17 mouse cellular contexts compared by ENCODE assay signal in genomic region chr17:9286431-9286830, GRCm38 (mm10).
DNase-seq lines count a peak whose midpoint lies in the region; ATAC-seq and TF ChIP-seq lines count a peak whose summit lies in the region.
"Had no signal": no experiment of that assay in that cellular context is flagged by ENCODE, and none has a peak within 500 bp of the region (broad histone marks: within the 10 kb centered on the region; RNA-seq: fewer than 3 reads in every experiment).

No protein-coding gene starts in this region.

- H3K79me2 ChIP-seq in MEL (ENCODE audit: control insufficient read depth, insufficient read depth, low read length, poor library complexity): no peaks in the 10 kb centered on the region

- H3K27me3 ChIP-seq in intestine, postnatal 0 days (replicated peaks; ENCODE audit: control insufficient read depth, insufficient read depth, low read length): no peaks in the 10 kb centered on the region
- no peaks in the 10 kb centered on the region for H3K27me3 ChIP-seq in intestine, embryonic 15.5 days (replicated peaks)
- no peaks in the 10 kb centered on the region for H3K27me3 ChIP-seq in lung, postnatal 0 days (replicated peaks; ENCODE audit: insufficient read depth, low read length)
- no peaks in the 10 kb centered on the region for H3K27me3 ChIP-seq in MEL (ENCODE audit: control insufficient read depth in 1 of 2, insufficient read depth in 2 of 2, low read length in 2 of 2)
- H3K27me3 ChIP-seq: hindbrain, embryonic 15.5 days; neural tube, embryonic 13.5 days had no signal

- no peak for TF ChIP-seq POLR2A in MEL (IDR thresholded peaks at IDR 0.05; ENCODE audit: control insufficient read depth in 1 of 2, insufficient read depth in 1 of 2, low read depth in 1 of 2, low read length in 2 of 2, poor library complexity in 1 of 2)

- no peak for ATAC-seq in intestine, postnatal 0 days
- ATAC-seq in intestine, embryonic 15.5 days: no peak
- no peak for ATAC-seq in lung, postnatal 0 days

- TF ChIP-seq CTCF in intestine, postnatal 0 days (IDR thresholded peaks at IDR 0.05; ENCODE audit: low read depth): peak; percentile 33; the same call in 1 of the 2 replicates
- TF ChIP-seq CTCF in lung, postnatal 0 days (IDR thresholded peaks at IDR 0.05): peak; percentile 32
- TF ChIP-seq CTCF in MEL (IDR thresholded peaks at IDR 0.05 in 2 of 3, conservative IDR thresholded peaks at IDR 0.05 in 1 of 3; ENCODE audit: control insufficient read depth in 1 of 3, insufficient read depth in 1 of 3, low read depth in 2 of 3, low read length in 3 of 3, poor library complexity in 1 of 3, severe bottlenecking in 1 of 3): peak in 2 of 3 experiments; percentile 42 to 58; a peak in 4 of 6 replicates

- H3K9ac ChIP-seq in intestine, postnatal 0 days (ENCODE audit: low read depth, low read length): no peak overlapping the region
- H3K9ac ChIP-seq in intestine, embryonic 15.5 days: no peak overlapping the region
- H3K9ac ChIP-seq in lung, postnatal 0 days (replicated peaks; ENCODE audit: low read depth): no peak overlapping the region
- no peak overlapping the region for H3K9ac ChIP-seq in MEL (ENCODE audit: control insufficient read depth, low read depth, low read length, poor library complexity, severe bottlenecking)
- H3K9ac ChIP-seq: hindbrain, embryonic 15.5 days; neural tube, embryonic 13.5 days had no signal

- H3K36me3 ChIP-seq in intestine, postnatal 0 days (ENCODE audit: control insufficient read depth, insufficient read depth): no peaks in the 10 kb centered on the region
- H3K36me3 ChIP-seq in intestine, embryonic 15.5 days: no peaks in the 10 kb centered on the region
- H3K36me3 ChIP-seq in lung, postnatal 0 days (ENCODE audit: insufficient read depth, low read length): no peaks in the 10 kb centered on the region
- no peaks in the 10 kb centered on the region for H3K36me3 ChIP-seq in MEL (ENCODE audit: control insufficient read depth in 1 of 2, insufficient read depth in 2 of 2, low read length in 2 of 2)
- H3K36me3 ChIP-seq: hindbrain, embryonic 15.5 days; neural tube, embryonic 13.5 days had no signal

- WGBS in intestine, postnatal 0 days: 51% methylated on average over 5 of the region's 5 CpGs
- WGBS in intestine, embryonic 15.5 days: 56% methylated on average over 5 of the region's 5 CpGs
- 40% methylated on average over 5 of the region's 5 CpGs for WGBS in lung, postnatal 0 days

- H3K4me2 ChIP-seq in intestine, postnatal 0 days (replicated peaks; ENCODE audit: low read depth): no peak overlapping the region
- H3K4me2 ChIP-seq in intestine, embryonic 15.5 days (replicated peaks): no peak overlapping the region
- no peak overlapping the region for H3K4me2 ChIP-seq in lung, postnatal 0 days (replicated peaks; ENCODE audit: low read depth, low read length)
- H3K4me2 ChIP-seq: hindbrain, embryonic 15.5 days; liver, embryonic 11.5 days; midbrain, embryonic 11.5 days; neural tube, embryonic 13.5 days had no signal

- H3K4me1 ChIP-seq in intestine, postnatal 0 days (replicated peaks; ENCODE audit: control insufficient read depth, insufficient read depth, low read length): no peaks in the 10 kb centered on the region
- no peaks in the 10 kb centered on the region for H3K4me1 ChIP-seq in intestine, embryonic 15.5 days (replicated peaks)
- H3K4me1 ChIP-seq in lung, postnatal 0 days (ENCODE audit: insufficient read depth, low read depth, low read length): no peaks in the 10 kb centered on the region
- no peaks in the 10 kb centered on the region for H3K4me1 ChIP-seq in MEL (ENCODE audit: control insufficient read depth in 1 of 2, insufficient read depth in 2 of 2, low read length in 2 of 2)
- H3K4me1 ChIP-seq: neural tube, embryonic 13.5 days had no signal

- no peak for DNase-seq in lung, postnatal 0 days (ENCODE audit: low spot score)
- DNase-seq in lung, postnatal 4 days: no peak
- DNase-seq in MEL (ENCODE audit: low read depth, low spot score): peak; percentile 13
- DNase-seq in left cerebral cortex, adult 11 months (ENCODE audit: low spot score): no peak
- DNase-seq in gastrocnemius, postnatal 25 days: no peak
- DNase-seq: adrenal gland, postnatal 36 days; cerebellum, adult 8-10 months; heart, adult 2 months; layer of hippocampus, postnatal 36 days; lung, postnatal 14 days; right cerebral cortex, postnatal 14 days had no signal

- H3K9me3 ChIP-seq in intestine, postnatal 0 days (ENCODE audit: control insufficient read depth): no peaks in the 10 kb centered on the region
- H3K9me3 ChIP-seq in intestine, embryonic 15.5 days: no peaks in the 10 kb centered on the region
- no peaks in the 10 kb centered on the region for H3K9me3 ChIP-seq in lung, postnatal 0 days (ENCODE audit: low read length)
- H3K9me3 ChIP-seq in MEL (replicated peaks; ENCODE audit: insufficient read depth, low read length): no peaks in the 10 kb centered on the region
- H3K9me3 ChIP-seq: hindbrain, embryonic 15.5 days; neural tube, embryonic 13.5 days had no signal

- H3K4me3 ChIP-seq in intestine, postnatal 0 days (ENCODE audit: low read depth, low read length): no peak overlapping the region
- no peak overlapping the region for H3K4me3 ChIP-seq in intestine, embryonic 15.5 days (replicated peaks)
- H3K4me3 ChIP-seq in lung, postnatal 0 days (ENCODE audit: low read depth, low read length): no peak overlapping the region
- no peak overlapping the region for H3K4me3 ChIP-seq in MEL (ENCODE audit: control insufficient read depth in 1 of 2, insufficient read depth in 1 of 2, low read depth in 2 of 2, low read length in 2 of 2)
- H3K4me3 ChIP-seq: heart, adult 2 months; hindbrain, embryonic 15.5 days; neural tube, embryonic 13.5 days had no signal

- H3K27ac ChIP-seq in intestine, postnatal 0 days (ENCODE audit: low read depth, low read length): no peak overlapping the region
- no peak overlapping the region for H3K27ac ChIP-seq in intestine, embryonic 15.5 days
- H3K27ac ChIP-seq in lung, postnatal 0 days (ENCODE audit: low read length): no peak overlapping the region
- no peak overlapping the region for H3K27ac ChIP-seq in MEL (ENCODE audit: control insufficient read depth, low read depth, low read length)
- H3K27ac ChIP-seq: heart, adult 2 months; hindbrain, embryonic 15.5 days had no signal

- no peak for TF ChIP-seq RAD21 in MEL (IDR thresholded peaks at IDR 0.05; ENCODE audit: low read depth, low read length)

- TF ChIP-seq EP300 in lung, postnatal 0 days (IDR thresholded peaks at IDR 0.05): no peak
- TF ChIP-seq EP300 in MEL (IDR thresholded peaks at IDR 0.05; ENCODE audit: low read depth in 1 of 2, low read length in 2 of 2): no peak

TF ChIP-seq in MEL, 35 proteins besides CTCF, POLR2A, EP300 and RAD21:
- TF ChIP-seq TBP (IDR thresholded peaks at IDR 0.05; ENCODE audit: low read depth, low read length) (no peak), HCFC1 (IDR thresholded peaks at IDR 0.05; ENCODE audit: low read depth, low read length) (no peak), ZC3H11A (IDR thresholded peaks at IDR 0.05; ENCODE audit: low read depth, low read length) (no peak)
